Mouse (Mus musculus): ENCODE results near the gene Cpne2. TPM values are rescaled to one million over a fixed set of nuclear protein-coding genes. Genes with fewer than 3 reads are reported as not detected.

The Cpne2 gene
- total RNA-seq (2015): 51.2 and 57.6 TPM in 2 replicates
- 30.9 and 40.7 TPM in 2 replicates for total RNA-seq (2017)

GRCm38 (mm10) chr8:94532873-94533671 is at the start of gene Cpne2:
Gene Cpne2 (plus strand): TSS chr8:94532990.
- peak; percentile 83 for ATAC-seq (ENCODE audit: poor library complexity, severe bottlenecking)

DNA sequence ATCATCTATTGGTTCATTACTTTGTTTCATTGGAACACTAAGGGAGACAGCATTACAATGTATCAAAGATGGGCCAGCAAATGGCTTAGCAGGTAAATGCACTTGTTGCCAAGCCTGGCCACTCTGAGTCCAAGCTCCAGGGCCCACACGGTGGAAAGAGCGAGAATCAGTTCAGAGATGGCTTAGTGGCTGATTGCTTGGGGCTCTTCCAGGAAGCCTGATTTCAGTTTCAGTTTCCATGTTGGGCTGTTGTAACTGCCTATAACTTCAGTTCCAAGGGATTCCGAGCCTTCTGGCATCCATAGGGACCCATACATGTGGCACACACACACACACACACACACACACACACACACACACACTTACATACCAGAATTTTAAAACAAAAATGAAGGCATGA is 47.5 kb upstream of the Cpne2 start:
- ATAC-seq (ENCODE audit: poor library complexity, severe bottlenecking): 0 out of 2 replicates have a peak, but pooled peaks have one; percentile 34

DNA sequence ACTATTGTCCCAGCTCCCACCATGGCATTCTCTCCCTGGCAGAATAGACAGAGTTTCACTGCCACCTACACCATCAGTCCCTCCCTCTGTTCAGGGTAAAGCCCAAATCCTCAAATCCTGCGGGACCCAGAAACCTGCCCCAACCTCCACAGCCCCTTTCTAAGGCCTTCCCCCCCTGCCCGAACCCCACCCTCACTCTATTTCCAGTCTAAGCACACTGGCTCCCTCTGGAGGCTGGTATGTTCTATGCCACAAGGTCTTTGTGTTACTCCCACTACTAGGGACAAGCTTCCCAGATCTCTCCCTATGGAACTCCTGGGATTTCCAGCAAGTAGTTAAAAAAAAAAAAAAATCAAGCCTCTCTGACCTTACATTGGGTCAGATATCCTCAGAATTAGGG is 46.9 kb upstream of the Cpne2 start:
- ATAC-seq (ENCODE audit: poor library complexity, severe bottlenecking): peak; percentile 63

GRCm38 (mm10) chr8:94488016-94488415 is 44.8 kb upstream of the Cpne2 start:
- no peak for ATAC-seq (ENCODE audit: poor library complexity, severe bottlenecking)

DNA sequence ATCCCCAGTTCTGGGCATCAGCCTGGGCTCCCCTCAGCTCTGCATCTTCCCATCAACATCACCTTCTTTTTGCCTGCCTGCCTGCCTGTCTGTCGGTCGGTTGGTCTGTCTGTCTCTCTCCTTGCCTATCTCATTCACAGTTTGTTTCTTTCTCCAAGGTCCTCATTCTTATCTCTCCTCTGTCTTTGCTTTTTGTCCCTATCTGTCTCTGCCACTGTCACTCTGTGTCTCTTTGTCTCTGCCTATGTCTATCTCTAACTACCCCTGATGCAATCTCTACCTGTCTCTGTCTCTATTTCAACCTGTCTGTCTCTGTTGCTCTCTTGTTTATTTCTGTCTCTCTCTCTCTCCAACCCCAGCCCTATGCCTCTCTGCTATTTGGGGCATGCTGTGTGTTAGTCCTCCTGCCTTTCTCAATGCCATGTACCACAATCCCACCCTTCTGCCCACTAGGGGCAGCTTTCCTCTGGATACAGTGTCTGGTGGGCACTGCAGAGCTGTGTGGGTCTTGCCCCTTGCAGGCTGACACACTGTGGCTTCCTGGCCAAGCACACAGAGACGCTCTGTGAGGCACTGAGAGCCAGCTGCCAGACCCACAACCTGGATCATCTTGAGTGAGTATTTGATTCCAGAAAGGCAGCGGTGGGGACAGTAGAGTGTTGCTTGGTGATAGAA is 42.8 kb upstream of the Cpne2 start:
- ATAC-seq (ENCODE audit: poor library complexity, severe bottlenecking): no peak

- ATAC-seq (ENCODE audit: poor library complexity, severe bottlenecking): peak; percentile 94
Measured at GRCm38 (mm10) chr8:94492021-94492681, 40.6 kb upstream of the Cpne2 start.

DNA sequence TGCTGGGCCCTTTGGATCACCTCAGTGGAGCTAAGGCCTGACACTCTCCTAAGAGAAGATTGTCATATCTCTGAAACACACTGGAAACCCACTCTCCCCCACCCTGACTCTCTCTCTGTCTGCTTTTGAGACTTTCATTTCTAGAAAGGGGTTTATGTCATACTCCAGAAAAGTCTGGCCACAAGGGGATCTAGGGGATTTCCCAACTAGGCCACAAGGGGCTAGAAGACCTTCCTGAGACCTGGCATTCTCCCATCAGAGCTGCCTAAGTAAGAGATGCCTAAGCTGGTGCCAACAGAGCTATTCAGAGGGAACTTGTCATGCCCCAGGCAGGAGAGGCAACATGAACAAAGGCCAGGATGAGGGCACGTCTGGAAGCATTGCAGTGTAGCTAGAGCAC is 39.5 kb upstream of the Cpne2 start:
- ATAC-seq (ENCODE audit: poor library complexity, severe bottlenecking): no peak

GRCm38 (mm10) chr8:94515430-94516208 is 17.2 kb upstream of the Cpne2 start:
- no peak for ATAC-seq (ENCODE audit: poor library complexity, severe bottlenecking)

DNA sequence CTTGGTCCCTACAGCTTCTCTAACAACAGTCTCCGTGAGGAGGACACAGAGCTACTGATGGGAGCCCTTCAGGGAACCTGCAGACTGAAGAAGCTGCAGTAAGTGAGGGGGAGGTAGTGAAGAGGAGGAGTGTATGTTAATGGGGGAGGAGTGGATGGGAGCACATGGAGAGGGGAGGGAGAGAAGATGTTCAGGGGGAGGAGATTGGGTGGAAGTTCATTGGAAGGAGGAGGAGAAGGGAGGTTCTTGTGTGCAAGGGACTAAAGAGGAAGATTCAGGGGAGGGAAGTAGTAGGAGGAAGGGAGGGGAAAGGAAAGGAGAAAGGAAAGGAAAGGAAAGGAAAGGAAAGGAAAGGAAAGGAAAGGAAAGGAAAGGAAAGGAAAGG is 16.6 kb upstream of the Cpne2 start:
- no peak for ATAC-seq (ENCODE audit: poor library complexity, severe bottlenecking)

DNA sequence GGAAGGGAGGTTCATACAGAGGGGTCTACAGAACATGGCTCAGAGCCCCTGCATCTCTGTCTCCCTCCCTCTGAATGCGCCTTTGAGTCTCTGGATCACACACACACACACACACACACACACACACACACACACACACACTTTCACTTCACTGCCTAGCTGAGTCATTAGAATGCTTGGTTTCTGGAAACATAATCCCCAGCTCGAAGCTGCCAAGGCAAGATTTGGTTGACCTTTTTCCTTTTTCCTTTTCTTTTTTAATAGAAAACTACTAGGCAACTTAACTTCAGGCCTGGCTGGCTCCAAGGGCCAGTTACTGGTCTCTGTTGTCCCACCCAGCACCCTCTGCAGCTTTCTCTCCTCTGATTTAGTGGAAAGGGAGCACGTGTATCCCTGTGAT is 16.0 kb upstream of the Cpne2 start:
- no peak for ATAC-seq (ENCODE audit: poor library complexity, severe bottlenecking)

- no peak for ATAC-seq (ENCODE audit: poor library complexity, severe bottlenecking)
Measured at GRCm38 (mm10) chr8:94518331-94518730, 14.5 kb upstream of the Cpne2 start.

DNA sequence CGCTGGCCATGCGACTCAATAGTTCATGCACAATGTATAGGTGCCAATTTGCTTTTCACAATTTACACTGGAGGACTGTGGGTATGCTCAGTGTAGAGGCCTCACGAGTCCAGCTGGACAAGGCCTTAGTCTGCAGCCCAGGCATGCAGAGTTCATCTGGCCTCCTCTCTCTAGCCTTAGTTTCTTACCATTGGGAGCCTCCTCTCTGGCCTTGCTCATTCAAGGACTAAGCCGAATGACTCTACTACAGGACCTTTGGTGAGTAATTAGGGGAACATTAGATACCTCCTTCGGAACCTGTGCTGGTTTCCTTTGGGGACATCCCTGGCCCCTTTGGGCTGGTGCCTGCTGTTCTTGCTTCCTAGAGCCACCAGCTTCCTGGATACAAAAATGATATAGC is 13.8 kb upstream of the Cpne2 start:
- ATAC-seq (ENCODE audit: poor library complexity, severe bottlenecking): no peak

- ATAC-seq (ENCODE audit: poor library complexity, severe bottlenecking): no peak
Measured at GRCm38 (mm10) chr8:94521481-94521880, 11.3 kb upstream of the Cpne2 start.

DNA sequence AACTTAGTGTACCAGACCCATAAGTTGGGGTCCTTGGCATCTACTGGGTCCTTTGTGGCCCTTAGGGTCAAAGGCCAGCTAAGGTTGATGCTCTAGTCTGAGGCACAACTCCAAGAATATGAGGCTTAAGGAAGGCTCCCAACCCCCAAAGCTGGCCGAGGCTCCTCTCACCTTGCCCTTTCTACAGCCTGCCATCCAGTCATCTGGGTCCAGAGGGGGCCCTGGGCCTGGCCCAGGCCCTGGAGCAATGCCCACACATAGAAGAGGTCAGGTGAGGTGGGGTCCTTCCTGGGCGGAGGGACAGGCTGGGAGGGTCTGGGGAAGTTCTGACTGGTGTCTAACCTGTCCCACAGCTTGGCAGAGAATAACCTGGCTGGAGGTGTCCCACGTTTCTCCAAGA is 10.3 kb upstream of the Cpne2 start:
- ATAC-seq (ENCODE audit: poor library complexity, severe bottlenecking): no peak

DNA sequence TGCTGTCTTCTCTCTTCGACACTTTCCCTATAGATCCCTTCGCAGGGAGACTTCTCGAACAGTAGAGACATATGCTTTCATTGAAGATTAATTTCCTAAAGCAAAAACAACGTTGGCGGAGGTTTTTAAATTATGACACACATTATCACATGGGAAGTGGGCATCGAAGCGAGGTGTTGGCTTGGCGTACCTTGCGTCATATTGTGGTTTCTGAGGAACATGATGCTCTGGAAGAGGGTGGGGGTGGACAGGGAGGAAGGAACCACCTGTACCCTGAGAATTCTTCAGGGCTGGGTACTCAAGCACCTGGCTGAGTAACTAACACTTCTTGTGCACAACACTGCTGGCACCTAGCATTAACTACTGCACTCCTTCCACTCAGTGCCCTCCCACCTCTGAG is 8.2 kb upstream of the Cpne2 start:
- peak; percentile 83 for ATAC-seq (ENCODE audit: poor library complexity, severe bottlenecking)

- ATAC-seq (ENCODE audit: poor library complexity, severe bottlenecking): no peak
Measured at GRCm38 (mm10) chr8:94527178-94527577, 5.6 kb upstream of the Cpne2 start.

DNA sequence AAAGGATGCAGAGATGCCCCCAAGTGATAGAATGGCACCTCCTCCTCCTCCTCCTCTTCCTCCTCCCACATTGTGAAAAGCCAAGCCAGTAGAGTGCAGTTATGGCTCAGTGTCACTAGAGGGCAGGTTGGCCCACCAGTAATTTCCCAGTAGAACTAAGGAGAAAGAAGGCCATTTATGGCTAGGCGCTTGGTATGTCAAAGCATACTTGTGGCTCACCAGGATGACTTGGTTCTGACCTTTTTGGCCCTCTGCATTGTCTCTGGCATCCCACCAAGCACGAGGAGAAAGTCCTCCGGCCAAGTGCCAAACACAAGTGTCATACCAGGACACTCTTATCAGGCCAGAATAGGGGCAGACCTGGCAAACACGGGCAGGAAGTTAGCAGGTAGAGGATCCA is 4.5 kb upstream of the Cpne2 start:
- peak; percentile 29 for ATAC-seq (ENCODE audit: poor library complexity, severe bottlenecking)

DNA sequence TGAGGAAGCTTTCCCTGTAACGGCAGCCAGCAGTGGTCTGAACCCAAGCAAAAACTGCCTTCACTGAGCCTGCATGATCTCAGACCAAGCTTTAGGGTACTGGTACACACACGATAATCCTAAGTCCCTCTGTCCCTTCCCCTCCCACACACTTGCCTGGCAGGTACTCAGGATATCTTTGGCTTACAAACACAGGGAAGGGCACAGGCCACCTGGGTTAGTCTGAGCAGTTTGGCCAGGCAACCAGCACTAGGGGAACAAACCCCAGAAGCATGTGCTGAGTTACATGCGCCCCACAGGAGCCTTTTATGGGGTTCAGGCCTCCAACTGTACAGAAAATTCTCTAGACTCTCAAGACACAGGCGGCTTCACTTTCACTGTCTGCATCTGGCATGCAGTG is 2.9 kb upstream of the Cpne2 start:
- no peak for ATAC-seq (ENCODE audit: poor library complexity, severe bottlenecking)

DNA sequence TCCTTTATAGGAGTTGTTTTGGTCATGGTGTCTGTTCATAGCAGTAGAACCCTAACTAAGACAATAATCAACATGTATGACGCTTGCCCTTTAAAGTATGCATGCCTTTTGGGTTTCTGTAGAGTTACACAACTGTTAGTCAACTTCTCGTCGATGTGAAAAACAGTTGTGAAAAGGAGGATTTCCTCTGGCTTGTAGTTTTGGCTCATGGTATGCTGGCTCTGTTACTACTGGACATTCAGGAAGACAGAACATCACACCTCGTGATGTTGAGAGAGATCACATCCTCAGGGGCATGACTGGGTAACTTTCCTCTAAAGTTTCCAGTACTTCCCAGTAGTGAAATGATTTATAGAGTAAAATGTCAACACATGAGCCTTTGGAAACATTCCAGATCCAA is 2.1 kb upstream of the Cpne2 start:
- peak; percentile 58 for ATAC-seq (ENCODE audit: poor library complexity, severe bottlenecking)

- no peak for ATAC-seq (ENCODE audit: poor library complexity, severe bottlenecking)
Measured at GRCm38 (mm10) chr8:94532000-94532399, 790 bp upstream of the Cpne2 start.

GRCm38 (mm10) chr8:94532525-94532872 is 291 bp upstream of the Cpne2 start:
- no peak for ATAC-seq (ENCODE audit: poor library complexity, severe bottlenecking)

Data from megakaryocyte, adult 5-6 weeks (primary cell).